ENCODE assay signal across 10 mouse cellular contexts in the genomic region with DNA sequence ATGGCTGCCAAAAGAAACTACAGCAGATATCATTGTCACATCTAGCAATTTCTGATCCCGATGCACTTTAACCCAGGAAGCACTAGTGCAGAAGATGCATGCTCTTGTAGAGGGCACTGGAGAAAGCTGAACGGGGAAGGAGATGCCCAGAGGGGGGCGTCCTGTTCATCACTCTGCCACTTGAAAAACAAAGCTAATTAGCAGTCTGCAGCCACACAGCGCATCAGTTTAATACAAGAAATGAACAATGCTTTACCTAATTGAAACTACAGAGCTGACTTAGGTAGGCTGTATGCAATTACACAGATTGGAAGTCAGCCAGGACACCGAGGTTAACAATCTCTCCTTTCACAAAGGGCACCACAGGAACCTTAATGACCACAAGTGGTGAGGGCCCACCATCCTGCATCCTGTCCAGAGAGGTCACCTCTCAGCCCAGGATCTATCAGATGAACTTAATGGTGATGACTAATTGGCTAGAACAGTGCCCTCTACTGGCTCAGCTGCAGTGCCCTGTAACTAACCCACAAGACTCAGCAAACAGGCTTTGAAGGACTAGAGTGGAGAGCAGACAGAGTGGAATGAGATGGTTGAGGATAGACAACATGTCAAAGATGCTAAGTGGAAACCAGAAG.
A peak's percentile ranks its signal among the peaks of the same experiment; 100 is the strongest.
DNase-seq lines count a peak whose midpoint lies in the region; ATAC-seq and TF ChIP-seq lines count a peak whose summit lies in the region.
"Had no signal": no experiment of that assay in that cellular context is flagged by ENCODE, and none has a peak within 500 bp of the region (broad histone marks: within the 10 kb centered on the region; RNA-seq: fewer than 3 reads in every experiment).

No protein-coding gene starts in this region.

- no peaks in the 10 kb centered on the region for H3K27me3 ChIP-seq in liver, adult 2 months (ENCODE audit: control insufficient read depth, insufficient read depth, low read length)
- no peaks in the 10 kb centered on the region for H3K27me3 ChIP-seq in liver, embryonic 11.5 days (replicated peaks; ENCODE audit: control insufficient read depth, insufficient read depth, low read length)
- H3K27me3 ChIP-seq: embryonic facial prominence, embryonic 13.5 days; midbrain, embryonic 13.5 days had no signal

- H3K79me2 ChIP-seq in liver, adult 2 months (ENCODE audit: control insufficient read depth, insufficient read depth, low read length): no peaks in the 10 kb centered on the region

- H3K4me3 ChIP-seq in liver, adult 2 months (ENCODE audit: insufficient read depth, low read depth, low read length): no peak overlapping the region
- no peak overlapping the region for H3K4me3 ChIP-seq in liver, embryonic 11.5 days (ENCODE audit: low read depth, low read length)
- H3K4me3 ChIP-seq: embryonic facial prominence, embryonic 13.5 days; midbrain, embryonic 13.5 days had no signal

- H3K9me3 ChIP-seq in liver, embryonic 11.5 days (ENCODE audit: control insufficient read depth, low read length): no peaks in the 10 kb centered on the region
- H3K9me3 ChIP-seq: embryonic facial prominence, embryonic 13.5 days; midbrain, embryonic 13.5 days had no signal

- TF ChIP-seq POLR2A in liver, adult 2 months (IDR thresholded peaks at IDR 0.05; ENCODE audit: extremely low read depth, insufficient read depth, low read length): no peak

- 0 out of 2 replicates have a peak, but pooled peaks have one; percentile 4 for TF ChIP-seq CTCF in liver, adult 2 months (IDR thresholded peaks at IDR 0.05; ENCODE audit: low read depth, low read length)

- no peak overlapping the region for H3K27ac ChIP-seq in liver, adult 2 months (replicated peaks; ENCODE audit: insufficient read depth, low read depth, low read length)
- H3K27ac ChIP-seq in liver, embryonic 11.5 days (ENCODE audit: low read depth, low read length): no peak overlapping the region
- H3K27ac ChIP-seq: embryonic facial prominence, embryonic 13.5 days; midbrain, embryonic 13.5 days had no signal

- H3K4me1 ChIP-seq in liver, adult 2 months (ENCODE audit: control insufficient read depth, insufficient read depth, low read length): no peaks in the 10 kb centered on the region
- no peaks in the 10 kb centered on the region for H3K4me1 ChIP-seq in liver, embryonic 11.5 days (replicated peaks; ENCODE audit: control insufficient read depth, insufficient read depth, low read length)
- H3K4me1 ChIP-seq: midbrain, embryonic 13.5 days had no signal

- ATAC-seq in liver, embryonic 11.5 days (replicated peaks; ENCODE audit: low FRiP score): no peak
- ATAC-seq in megakaryocyte-erythroid progenitor cell, adult 5-6 weeks (replicated peaks; ENCODE audit: low FRiP score, low TSS enrichment, poor library complexity, severe bottlenecking): peak; percentile 75
- ATAC-seq: midbrain, embryonic 13.5 days had no signal

- no peak overlapping the region for H3K9ac ChIP-seq in liver, adult 2 months (ENCODE audit: low read depth, low read length)
- H3K9ac ChIP-seq in liver, embryonic 11.5 days (ENCODE audit: low read depth, low read length): no peak overlapping the region
- H3K9ac ChIP-seq: embryonic facial prominence, embryonic 13.5 days; midbrain, embryonic 13.5 days had no signal

- peak; percentile 24 for DNase-seq in cerebellum, adult 9-10 months
- DNase-seq in cerebellum, postnatal 4 days (ENCODE audit: low spot score in 2 of 2): no peak
- no peak for DNase-seq in liver, adult 2 months (ENCODE audit: extremely low read depth, low read depth, low spot score)
- DNase-seq in liver, embryonic 11.5 days (ENCODE audit: low spot score): no peak
- peak; percentile 16 for DNase-seq in MEL-GATA-1-ER (ENCODE audit: extremely low read depth, low read depth)
- no peak for DNase-seq in spleen, postnatal 36 days (ENCODE audit: low spot score in 2 of 2)
- no peak for DNase-seq in right cerebral cortex, postnatal 4 days

- no peak overlapping the region for H3K4me2 ChIP-seq in liver, embryonic 11.5 days
- H3K4me2 ChIP-seq: embryonic facial prominence, embryonic 13.5 days; midbrain, embryonic 13.5 days had no signal

- 79% methylated on average over 5 of the region's 5 CpGs for WGBS in liver, adult 2 months
- WGBS in liver, embryonic 11.5 days: 75% methylated on average over 5 of the region's 5 CpGs

- no peaks in the 10 kb centered on the region for H3K36me3 ChIP-seq in liver, adult 2 months (ENCODE audit: control insufficient read depth, insufficient read depth, low read length)
- H3K36me3 ChIP-seq in liver, embryonic 11.5 days (ENCODE audit: control insufficient read depth, insufficient read depth, low read length): no peaks in the 10 kb centered on the region
- H3K36me3 ChIP-seq: embryonic facial prominence, embryonic 13.5 days; midbrain, embryonic 13.5 days had no signal

Comparison
In these comparisons a context has a peak if more than half of its experiments do, and no peak if none do; other contexts are left out.
1. DNase-seq: peak in cerebellum, adult 9-10 months (single experiment) and MEL-GATA-1-ER (single experiment); none in cerebellum, postnatal 4 days (0 of 2), liver, adult 2 months (single experiment), liver, embryonic 11.5 days (single experiment), spleen, postnatal 36 days (0 of 2) and right cerebral cortex, postnatal 4 days (single experiment).